Mouse (Mus musculus): ENCODE results near the gene Gadd45a. TPM values are rescaled to one million over a fixed set of nuclear protein-coding genes. Genes with fewer than 3 reads are reported as not detected.

Gene Gadd45a
- 10 to 100 TPM; 13.8 to 30.6 (median 20.8) TPM for total RNA-seq (2022)

DNA sequence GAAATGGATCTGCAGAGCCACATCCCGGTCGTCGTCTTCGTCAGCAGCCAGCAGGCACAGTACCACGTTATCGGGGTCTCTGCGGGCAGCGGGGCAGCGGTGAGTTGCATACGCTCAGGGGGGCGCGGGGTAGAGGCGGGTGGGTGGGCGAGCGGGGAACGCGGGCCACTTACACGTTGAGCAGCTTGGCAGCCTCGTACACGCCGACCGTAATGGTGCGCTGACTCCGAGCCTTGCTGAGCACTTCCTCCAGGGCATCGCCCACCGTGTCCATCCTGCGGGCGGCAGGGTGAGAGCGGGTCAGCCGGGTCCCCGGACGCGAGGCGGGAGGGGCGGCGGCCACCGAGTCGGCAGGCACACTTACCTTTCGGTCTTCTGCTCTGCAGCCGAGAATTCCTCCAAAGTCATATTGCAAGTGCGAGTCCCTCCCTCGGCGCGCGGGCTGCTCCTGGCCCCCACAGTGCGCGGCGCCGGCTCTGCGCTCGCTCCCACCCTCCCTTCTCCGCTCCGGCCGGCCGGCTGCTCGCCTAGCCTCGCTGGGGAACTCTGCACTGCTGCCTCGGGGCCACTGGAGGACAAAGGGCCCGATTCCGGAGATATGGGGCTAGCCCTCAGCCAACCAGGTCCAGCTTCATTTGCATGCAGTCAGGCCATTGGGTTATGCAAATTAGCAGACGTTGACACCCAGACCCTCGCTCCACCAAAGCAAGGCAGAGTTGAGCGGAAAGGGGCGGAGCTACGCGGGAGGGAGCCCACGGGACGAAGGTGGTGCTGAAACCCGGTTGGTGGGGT lies at the start of gene Gadd45a:
Gene Gadd45a (minus strand): TSS at position 621 of the 792 bp plus-strand sequence.
- DNase-seq (ENCODE audit: low spot score): peak; percentile 99

- no peak for DNase-seq (ENCODE audit: low spot score)
These were observed 48.7 kb upstream of the Gadd45a start for GRCm38 (mm10) chr6:67085850-67086437.

- no peak for DNase-seq (ENCODE audit: low spot score)
These were observed 47.2 kb upstream of the Gadd45a start for GRCm38 (mm10) chr6:67084465-67084864.

DNA sequence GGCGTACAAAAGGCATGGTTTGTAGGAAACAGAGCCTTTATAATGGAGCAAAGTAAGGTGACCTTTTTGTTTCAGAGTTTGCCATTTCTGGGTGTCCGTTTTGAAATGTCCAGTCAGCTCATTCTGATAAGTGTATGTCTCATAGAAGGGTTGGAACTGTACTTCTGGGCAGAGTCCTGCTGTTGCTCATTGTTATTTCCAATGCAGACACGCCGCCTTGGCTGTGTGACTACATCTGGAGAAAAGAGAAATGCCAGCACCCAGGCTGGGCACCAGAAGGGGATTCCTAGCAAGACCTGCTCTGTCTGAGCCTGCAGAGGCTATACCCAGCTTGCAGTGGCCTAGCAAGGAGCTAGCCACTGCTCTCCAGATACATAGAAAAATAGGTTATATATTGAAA lies 43.9 kb upstream of the Gadd45a start:
- DNase-seq (ENCODE audit: low spot score): no peak

- no peak for DNase-seq (ENCODE audit: low spot score)
These were observed 40.8 kb upstream of the Gadd45a start for GRCm38 (mm10) chr6:67078076-67078475.

- DNase-seq (ENCODE audit: low spot score): peak; percentile 78
These were observed 40.2 kb upstream of the Gadd45a start for GRCm38 (mm10) chr6:67077477-67077876.

- no peak for DNase-seq (ENCODE audit: low spot score)
These were observed 39.1 kb upstream of the Gadd45a start for GRCm38 (mm10) chr6:67076348-67076747.

- DNase-seq (ENCODE audit: low spot score): no peak
These were observed 37.6 kb upstream of the Gadd45a start for GRCm38 (mm10) chr6:67074868-67075267.

GRCm38 (mm10) chr6:67073929-67074328 lies 36.7 kb upstream of the Gadd45a start:
- DNase-seq (ENCODE audit: low spot score): no peak

GRCm38 (mm10) chr6:67073446-67073845 lies 36.2 kb upstream of the Gadd45a start:
- DNase-seq (ENCODE audit: low spot score): no peak

DNA sequence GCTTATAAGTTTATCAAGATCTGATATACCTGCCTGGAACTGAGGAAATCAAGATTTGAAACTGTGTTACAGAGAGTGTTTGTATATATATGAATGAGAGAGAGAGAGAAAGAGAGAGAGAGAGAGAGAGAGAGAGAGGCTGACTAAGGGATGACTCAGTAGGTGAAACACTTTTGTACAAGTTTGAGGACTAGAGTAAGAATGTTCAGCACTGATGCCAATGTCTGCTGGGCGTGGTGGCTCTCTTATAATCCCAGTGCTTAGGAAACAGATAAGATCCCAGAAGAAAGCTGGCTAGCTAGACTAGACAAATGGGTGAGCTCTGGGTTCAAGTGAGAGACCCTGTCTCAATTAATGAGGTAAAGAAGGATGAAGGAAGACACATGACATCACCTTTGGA lies 34.4 kb upstream of the Gadd45a start:
- no peak for DNase-seq (ENCODE audit: low spot score)

DNA sequence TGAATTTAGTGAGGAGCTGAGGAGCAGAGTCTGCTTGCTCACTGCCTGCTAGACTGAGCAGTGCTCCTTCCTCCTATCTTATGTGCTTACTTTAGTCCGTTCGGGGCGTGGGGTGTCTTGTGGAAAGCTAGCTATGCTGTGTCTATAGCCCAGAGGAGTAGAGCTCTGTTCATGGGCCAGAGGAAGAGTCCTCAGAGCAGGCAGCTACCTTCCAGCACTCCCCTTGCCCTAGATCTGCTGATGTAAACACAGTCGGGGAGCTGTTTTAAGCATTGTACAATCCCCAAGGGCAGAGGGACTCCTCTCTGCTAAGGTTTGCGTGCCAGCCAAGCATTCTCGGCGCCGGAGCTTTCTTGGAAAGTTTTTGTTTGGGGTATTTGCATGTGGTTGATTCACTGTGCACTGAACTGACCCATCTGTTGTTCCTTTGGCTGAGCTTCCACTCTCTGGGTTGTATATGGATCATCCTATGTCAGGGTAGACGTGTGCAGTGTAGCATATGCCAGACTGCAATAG lies 32.6 kb upstream of the Gadd45a start:
- DNase-seq (ENCODE audit: low spot score): no peak

DNA sequence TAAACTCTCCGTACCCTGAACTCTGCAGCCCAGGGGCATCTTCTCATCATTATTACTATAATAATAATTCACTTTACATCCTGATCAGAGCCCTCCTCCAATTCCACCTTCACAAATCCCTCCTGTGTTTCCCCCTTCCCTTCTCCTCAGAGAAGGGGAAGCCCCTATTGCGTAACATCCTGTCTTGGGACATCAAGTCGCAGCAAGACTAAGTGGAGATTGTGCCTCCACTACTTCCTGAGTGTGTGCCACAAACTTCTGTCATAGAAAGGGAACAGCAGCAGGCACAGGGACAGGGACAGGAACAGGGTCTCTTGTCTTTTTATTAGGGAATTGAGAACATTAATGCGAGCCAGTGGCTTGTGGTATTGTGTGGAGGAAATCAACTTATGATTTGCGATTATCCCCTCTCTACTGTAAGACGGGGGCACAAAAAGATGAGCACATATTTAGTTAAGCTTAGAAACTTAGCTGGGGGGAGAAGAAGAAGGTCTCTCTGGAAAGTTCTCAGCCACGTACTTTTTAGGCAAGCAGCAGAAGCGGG lies 32.0 kb upstream of the Gadd45a start:
- peak; percentile 52 for DNase-seq (ENCODE audit: low spot score)

- no peak for DNase-seq (ENCODE audit: low spot score)
These were observed 22.8 kb upstream of the Gadd45a start for GRCm38 (mm10) chr6:67060057-67060456.

- DNase-seq (ENCODE audit: low spot score): no peak
These were observed 20.9 kb upstream of the Gadd45a start for GRCm38 (mm10) chr6:67057991-67058696.

DNA sequence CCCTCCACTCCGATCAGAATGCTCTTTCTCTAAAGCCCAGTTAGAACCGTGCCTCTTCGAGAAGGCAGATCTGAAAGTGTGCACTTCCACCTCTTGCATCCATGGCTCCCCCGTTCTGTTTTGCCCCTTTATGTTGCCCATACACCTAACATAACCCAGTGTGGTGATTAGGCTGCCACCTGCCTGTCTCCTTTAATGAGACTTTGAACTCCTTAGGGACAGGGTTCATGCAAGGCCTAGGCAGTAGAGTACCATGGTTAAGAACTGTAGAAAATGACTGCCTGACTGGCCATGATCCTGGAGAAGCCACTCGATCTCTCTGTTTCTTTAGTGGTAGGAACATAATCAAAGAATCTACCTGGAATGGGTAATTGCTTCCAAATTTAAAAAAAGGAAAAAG lies 20.3 kb upstream of the Gadd45a start:
- no peak for DNase-seq (ENCODE audit: low spot score)

- no peak for DNase-seq (ENCODE audit: low spot score)
These were observed 19.8 kb upstream of the Gadd45a start for GRCm38 (mm10) chr6:67056889-67057564.

- no peak for DNase-seq (ENCODE audit: low spot score)
These were observed 19.0 kb upstream of the Gadd45a start for GRCm38 (mm10) chr6:67056108-67056888.

- DNase-seq (ENCODE audit: low spot score): no peak
These were observed 12.8 kb upstream of the Gadd45a start for GRCm38 (mm10) chr6:67050063-67050462.

GRCm38 (mm10) chr6:67049695-67050038 lies 12.4 kb upstream of the Gadd45a start:
- no peak for DNase-seq (ENCODE audit: low spot score)
